Mouse (Mus musculus) liver, embryonic 13.5 days (tissue): ENCODE results near the gene Mafg. TPM values are rescaled to one million over a fixed set of nuclear protein-coding genes. Genes with fewer than 3 reads are reported as not detected.
"Not testable (repeated sequence)": the region's sequence is repeated elsewhere in the genome, so short reads cannot be mapped to it uniquely, and the experiment has no call there.

Experiments used
- ATAC-seq: fragments of 200-750 bp; cut with Nextera tagmentation; 2 replicates; pipeline ENCODE4 v1.8.0; 2017; ENCODE audit warnings: low read depth, mild to moderate bottlenecking, moderate number of reproducible peaks, moderate library complexity
- DNase-seq: peaks from one replicate; pipeline ENCODE4 v3.0.0; 2022
- H3K27ac ChIP-seq: fragments of 300-500 bp; sonication (generic); 2 replicates; pipeline ENCODE4 v1.5.1; 2015; ENCODE audit warnings: moderate library complexity, mild to moderate bottlenecking, inconsistent platforms
- H3K27me3 ChIP-seq: fragments of 300-500 bp; sonication (generic); 2 replicates; pipeline ENCODE4 v1.6.1; 2015; ENCODE audit warnings: mild to moderate bottlenecking, inconsistent platforms
- H3K36me3 ChIP-seq: fragments of 300-500 bp; sonication (generic); 2 replicates; pipeline ENCODE4 v1.6.1; 2015; ENCODE audit warnings: mild to moderate bottlenecking, inconsistent platforms
- H3K4me1 ChIP-seq: fragments of 300-500 bp; sonication (generic); replicated peaks from 2 replicates; pipeline ENCODE4 v1.6.1; 2015; ENCODE audit warnings: inconsistent platforms
- H3K4me2 ChIP-seq: fragments of 300-500 bp; sonication (generic); 2 replicates; pipeline ENCODE4 v1.6.1; 2015; ENCODE audit warnings: inconsistent platforms, mild to moderate bottlenecking, moderate library complexity
- H3K4me3 ChIP-seq: fragments of 300-500 bp; sonication (generic); replicated peaks from 2 replicates; pipeline ENCODE4 v1.5.1; 2015; ENCODE audit warnings: mild to moderate bottlenecking, inconsistent platforms
- H3K9ac ChIP-seq: fragments of 300-500 bp; sonication (generic); 2 replicates; pipeline ENCODE4 v1.6.1; 2015; ENCODE audit warnings: mild to moderate bottlenecking, inconsistent platforms
- H3K9me3 ChIP-seq: fragments of 300-500 bp; sonication (generic); replicated peaks from 2 replicates; pipeline ENCODE4 v1.6.1; 2016; ENCODE audit warnings: inconsistent platforms
- WGBS: fragments of 180-500 bp; shearing (Covaris S2); methylation state at CpG from one replicate; pipeline ENCODE4 v1.1.7; 2015; ENCODE audit not compliant: insufficient replicate concordance; 5-methylcytosine and 5-hydroxymethylcytosine counted together
- polyA plus RNA-seq: library from polyadenylated mRNA; unstranded; fragments of >200 nt; fragmentation: Nextera tagmentation; extraction: Ambion mirVana; gene quantifications from 2 replicates; pipeline ENCODE4 v1.2.1, GENCODE M21; 2015

Gene Mafg
- 39.8 and 40.0 TPM in 2 replicates for polyA plus RNA-seq

DNA sequence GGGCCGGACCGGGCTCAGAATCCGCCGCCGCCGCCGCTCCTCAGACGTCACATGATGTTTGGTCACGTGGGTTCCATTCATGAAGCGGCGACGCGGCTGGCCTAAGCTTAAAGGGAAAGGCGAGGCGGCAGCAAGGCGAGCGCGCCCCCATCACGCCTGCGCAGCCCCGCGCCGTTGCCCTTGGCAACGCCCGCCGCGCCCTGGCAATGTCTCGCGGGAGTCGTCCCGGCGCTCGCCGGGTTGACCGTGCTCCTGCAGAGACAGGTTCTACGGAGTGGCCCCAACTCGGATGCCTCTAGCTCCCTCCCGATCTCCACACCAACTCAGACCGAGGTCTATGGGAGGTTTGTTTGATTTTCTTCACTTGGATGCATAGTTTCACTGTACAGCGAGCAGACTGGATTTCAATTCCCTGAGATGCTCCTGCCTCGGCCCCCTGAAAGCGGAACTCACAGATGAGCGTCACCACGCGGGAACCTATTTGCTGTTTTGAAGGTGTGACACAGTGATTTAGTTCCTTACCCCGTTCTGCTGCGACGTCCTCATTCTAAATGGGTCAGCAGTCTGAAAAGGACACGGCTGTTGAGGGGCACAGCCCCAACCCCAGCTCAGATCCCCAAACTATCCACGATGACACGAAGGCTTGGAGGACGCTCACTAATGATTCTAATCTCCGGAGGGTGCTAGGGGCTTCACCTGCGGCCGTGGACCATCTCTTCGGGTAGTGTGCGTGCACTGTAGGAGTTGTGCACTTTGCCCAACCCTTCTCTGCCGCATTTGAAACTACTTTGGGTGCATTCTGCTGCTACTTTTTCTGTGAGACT is at the start of gene Mafg:
TSS of gene Mafg (minus strand) at position 81 of the 824 bp plus-strand sequence.
- H3K4me2 ChIP-seq, result peak within 1 kb of the TSS; percentile 85
- peak within 1 kb of the TSS; percentile 100 for H3K27ac ChIP-seq
- H3K4me3 ChIP-seq, result peak within 1 kb of the TSS; percentile 91
- WGBS, result 8% methylated on average over 58 of the region's 58 CpGs
- peak; percentile 73 for ATAC-seq
- H3K4me1 ChIP-seq, result peaks cover 58% of the 10 kb centered on the region
- peak within 1 kb of the TSS; percentile 99 for H3K9ac ChIP-seq
- H3K9me3 ChIP-seq, result no peaks in the 10 kb centered on the region
- H3K27me3 ChIP-seq, result no peaks in the 10 kb centered on the region
- DNase-seq, result peak; percentile 92
- peaks cover 10% of the 10 kb centered on the region for H3K36me3 ChIP-seq

DNA sequence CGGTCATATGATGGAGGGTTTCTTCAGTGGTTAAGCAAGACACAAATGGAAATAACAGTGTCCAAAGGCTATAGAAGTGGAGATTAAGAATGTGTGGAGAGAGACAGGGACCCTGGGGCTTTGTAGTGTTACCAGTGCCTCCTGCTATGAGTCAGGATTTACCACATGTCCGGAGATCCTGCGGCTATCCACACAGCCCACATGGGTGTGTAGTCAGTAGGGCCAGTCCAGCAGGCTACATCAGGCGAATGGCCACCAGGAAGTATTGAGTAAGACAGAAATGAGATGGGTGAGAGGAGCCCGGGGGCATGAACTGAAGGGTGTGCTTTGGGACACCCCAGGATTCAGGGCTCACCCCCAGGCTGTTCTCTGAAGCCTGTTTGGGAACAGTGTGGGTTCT is 49.3 kb upstream of the Mafg start:
- H3K27me3 ChIP-seq, result no peaks in the 10 kb centered on the region
- peaks cover 53% of the 10 kb centered on the region for H3K36me3 ChIP-seq
- no peak overlapping the region for H3K27ac ChIP-seq
- no peaks in the 10 kb centered on the region for H3K9me3 ChIP-seq
- DNase-seq (no peak), ATAC-seq (no peak)
- no peak overlapping the region for H3K9ac ChIP-seq
- no peaks in the 10 kb centered on the region for H3K4me1 ChIP-seq
- WGBS, result 85% methylated on average over 5 of the region's 5 CpGs
- no peak overlapping the region for H3K4me2 ChIP-seq
- H3K4me3 ChIP-seq, result no peak overlapping the region

DNA sequence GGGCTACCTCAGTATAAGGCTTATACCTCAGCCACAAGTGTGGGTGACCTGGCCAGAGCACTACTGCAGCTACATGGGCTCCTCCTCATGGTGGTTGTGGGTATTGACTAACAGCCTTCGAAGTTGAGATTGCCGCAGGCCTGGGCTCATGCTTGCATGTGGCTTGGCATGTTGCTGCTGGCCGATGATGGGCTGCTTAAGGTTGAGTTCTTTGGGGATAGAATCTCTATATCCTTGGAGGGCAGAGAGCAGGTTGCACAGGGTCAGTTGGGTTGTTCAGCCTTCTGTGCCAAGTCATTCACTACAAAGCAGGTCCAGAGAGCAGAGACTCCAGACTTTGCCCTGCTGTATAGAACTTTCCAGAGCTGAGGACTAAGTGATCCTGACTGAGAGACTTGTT is 46.5 kb upstream of the Mafg start:
- no peak overlapping the region for H3K4me2 ChIP-seq
- no peak overlapping the region for H3K4me3 ChIP-seq
- no peak overlapping the region for H3K9ac ChIP-seq
- H3K9me3 ChIP-seq, result no peaks in the 10 kb centered on the region
- H3K36me3 ChIP-seq, result peaks cover 46% of the 10 kb centered on the region
- H3K4me1 ChIP-seq, result peaks cover 22% of the 10 kb centered on the region
- WGBS, result 68% methylated on average over 3 of the region's 3 CpGs
- ATAC-seq, result peak; percentile 47
- DNase-seq, result no peak
- H3K27me3 ChIP-seq, result no peaks in the 10 kb centered on the region
- H3K27ac ChIP-seq, result no peak overlapping the region

DNA sequence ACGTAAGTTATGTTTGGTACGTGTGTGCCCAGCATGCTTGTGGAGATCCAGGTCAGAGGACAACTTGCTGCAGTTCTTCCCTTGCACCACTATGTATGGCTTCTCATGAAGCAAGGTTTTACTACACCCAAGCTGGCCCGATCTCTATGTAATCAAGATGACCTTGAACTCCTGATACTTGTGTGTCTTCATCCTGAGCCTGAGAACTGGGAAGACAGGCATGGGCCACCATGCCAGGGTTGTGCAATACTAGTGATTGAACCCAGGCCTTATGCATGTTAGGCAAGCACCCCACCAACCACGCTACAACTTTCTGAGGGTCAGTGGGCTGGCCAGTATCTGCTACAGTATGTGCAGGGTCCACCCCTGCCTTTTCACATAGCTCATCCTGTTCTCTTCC is 43.6 kb upstream of the Mafg start:
- Histone ChIP-seq H3K36me3 (peaks cover 46% of the 10 kb centered on the region), H3K4me2 (no peak overlapping the region), H3K4me3 (no peak overlapping the region), H3K4me1 (peaks cover 45% of the 10 kb centered on the region), H3K27ac (no peak overlapping the region), H3K9ac (no peak overlapping the region), H3K9me3 (no peaks in the 10 kb centered on the region), H3K27me3 (no peaks in the 10 kb centered on the region)
- ATAC-seq (no peak), DNase-seq (no peak)
- 77% methylated on average over 4 of the region's 4 CpGs for WGBS

DNA sequence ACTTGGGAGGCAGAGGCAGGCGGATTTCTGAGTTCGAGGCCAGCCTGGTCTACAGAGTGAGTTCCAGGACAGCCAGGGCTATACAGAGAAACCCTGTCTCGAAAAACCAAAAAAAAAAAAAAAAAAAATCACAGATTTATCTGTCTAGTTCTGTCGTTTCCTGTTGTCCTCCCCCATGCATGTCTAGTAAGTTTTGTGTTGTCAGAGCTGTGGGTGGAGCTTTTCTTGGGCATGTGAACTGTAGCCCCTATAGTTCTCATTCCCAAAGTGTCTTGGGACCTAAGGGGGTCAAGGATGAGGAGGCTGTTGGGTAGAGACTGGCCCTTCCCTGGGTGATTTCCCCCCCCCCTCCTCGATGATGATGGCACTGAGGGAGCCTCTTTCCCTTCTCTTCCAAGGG is 42.5 kb upstream of the Mafg start:
- not testable (repeated sequence) for H3K27ac ChIP-seq, ATAC-seq, H3K4me3 ChIP-seq, H3K9ac ChIP-seq, H3K9me3 ChIP-seq, DNase-seq, H3K27me3 ChIP-seq, H3K4me2 ChIP-seq
- Histone ChIP-seq H3K4me1 (peaks cover 46% of the 10 kb centered on the region), H3K36me3 (peaks cover 41% of the 10 kb centered on the region)
- WGBS, result 50% methylated on average over 5 of the region's 5 CpGs

DNA sequence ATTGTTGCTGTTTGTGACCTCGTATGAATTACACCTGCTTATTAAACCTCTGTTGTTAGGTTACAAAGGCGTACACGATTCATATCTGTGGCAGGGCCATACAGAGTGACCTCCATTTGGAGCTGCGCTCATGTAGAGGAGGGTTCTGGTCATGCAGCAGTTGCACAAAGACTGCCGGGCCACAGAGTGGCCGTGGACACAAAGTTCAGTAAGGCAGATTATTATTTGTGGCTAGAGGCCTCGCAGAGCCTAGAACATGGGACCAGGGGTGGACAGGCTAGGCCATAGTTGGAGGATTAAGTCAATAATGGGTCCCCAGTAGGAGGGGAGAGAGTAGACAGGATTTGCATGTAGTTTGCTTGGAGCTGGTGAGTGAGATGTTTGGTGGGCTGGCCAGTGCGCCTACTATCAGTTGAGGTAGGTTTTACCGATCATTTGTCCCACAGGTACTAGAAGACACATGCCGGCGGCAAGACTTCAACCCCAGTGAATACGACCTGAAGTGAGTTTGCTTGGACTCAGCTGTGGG is 40.3 kb upstream of the Mafg start:
- H3K9me3 ChIP-seq, result no peaks in the 10 kb centered on the region
- H3K27ac ChIP-seq, result peak overlapping the region; percentile 91
- ATAC-seq, result peak; percentile 15
- DNase-seq, result no peak
- 26% methylated on average over 12 of the region's 12 CpGs for WGBS
- no peaks in the 10 kb centered on the region for H3K27me3 ChIP-seq
- H3K4me3 ChIP-seq, result peak overlapping the region; percentile 80
- peak overlapping the region; percentile 79 for H3K9ac ChIP-seq
- H3K36me3 ChIP-seq, result peaks cover 19% of the 10 kb centered on the region
- H3K4me2 ChIP-seq, result peak overlapping the region; percentile 90
- peaks cover 46% of the 10 kb centered on the region for H3K4me1 ChIP-seq

DNA sequence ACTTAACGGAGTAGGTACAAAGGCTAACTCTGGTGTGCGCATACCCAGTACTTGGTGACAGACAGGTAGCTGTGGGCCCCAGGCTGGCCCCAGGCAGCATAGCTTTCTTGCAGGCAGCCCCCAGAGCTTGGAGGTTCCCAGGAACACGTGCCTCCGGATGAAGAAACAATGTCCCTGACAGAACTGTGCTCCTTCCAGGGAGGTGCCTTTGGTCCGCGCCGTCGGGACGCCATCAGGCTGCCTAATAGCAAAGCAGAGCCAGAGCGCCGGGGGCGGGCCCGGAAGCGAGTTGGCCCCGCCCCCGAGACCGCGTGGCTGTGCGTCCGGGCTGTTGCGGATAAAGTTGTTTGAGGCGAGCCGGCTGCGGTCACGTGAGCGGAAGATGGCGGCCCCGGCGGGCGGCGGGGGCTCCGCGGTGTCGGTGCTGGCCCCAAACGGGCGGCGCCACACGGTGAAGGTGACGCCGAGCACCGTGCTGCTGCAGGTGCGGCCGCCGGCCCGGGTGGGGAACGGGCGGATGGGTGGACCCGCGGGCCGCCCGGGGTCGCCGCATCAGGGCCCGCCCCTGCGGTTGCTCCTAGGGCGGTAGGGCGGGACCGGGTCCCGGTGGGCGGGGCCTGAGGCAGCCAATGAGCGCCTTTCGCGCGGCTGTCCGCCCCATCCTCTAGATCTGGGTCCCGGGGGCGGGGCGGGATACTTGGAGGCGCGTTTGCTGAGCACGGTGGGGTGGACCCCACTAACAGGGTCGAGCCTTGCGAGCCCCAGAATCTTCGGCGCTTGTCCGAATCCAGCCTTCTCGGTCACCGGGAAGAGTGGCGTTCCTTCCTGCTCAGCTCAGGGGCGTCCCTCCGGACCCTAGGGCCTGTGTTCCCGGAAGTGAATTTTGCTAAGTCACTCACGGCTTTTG is 39.5 kb upstream of the Mafg start, which contains the start of gene Aspscr1:
TSS of gene Aspscr1 (plus strand) at position 287 of the 907 bp plus-strand sequence.
- peak within 1 kb of the TSS; percentile 80 for H3K4me3 ChIP-seq
- peak within 1 kb of the TSS; percentile 79 for H3K9ac ChIP-seq
- H3K27me3 ChIP-seq, result no peaks in the 10 kb centered on the region
- DNase-seq, result peak; percentile 96
- peaks cover 12% of the 10 kb centered on the region for H3K36me3 ChIP-seq
- H3K27ac ChIP-seq, result peak within 1 kb of the TSS; percentile 91
- peak within 1 kb of the TSS; percentile 90 for H3K4me2 ChIP-seq
- peak; percentile 94 for ATAC-seq
- H3K9me3 ChIP-seq, result no peaks in the 10 kb centered on the region
- WGBS, result 1% methylated on average over 82 of the region's 83 CpGs
- H3K4me1 ChIP-seq, result peaks cover 46% of the 10 kb centered on the region

DNA sequence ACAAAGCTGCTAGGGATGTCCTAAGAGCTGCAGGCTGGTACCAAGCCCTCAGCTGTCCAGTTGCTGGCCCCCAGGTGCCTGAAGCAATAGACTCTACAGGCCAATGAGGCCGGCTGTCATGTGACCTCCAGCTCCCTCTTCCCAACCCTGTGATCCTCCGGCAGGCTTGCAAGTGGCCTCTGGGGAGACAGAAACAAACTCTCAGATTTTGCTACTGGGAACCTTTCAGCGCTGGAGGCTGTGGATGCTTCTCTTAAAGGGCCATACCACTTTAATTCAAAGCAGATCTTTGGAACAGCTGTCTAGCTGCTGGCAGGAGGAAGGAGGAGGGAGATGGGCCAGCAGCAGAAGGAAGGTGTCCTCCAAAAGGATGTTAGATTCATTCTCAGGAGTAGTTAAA is 33.2 kb upstream of the Mafg start:
- DNase-seq (no peak), ATAC-seq (no peak)
- H3K27me3 ChIP-seq, result peaks cover 52% of the 10 kb centered on the region
- H3K4me3 ChIP-seq, result no peak overlapping the region
- no peak overlapping the region for H3K9ac ChIP-seq
- no peak overlapping the region for H3K27ac ChIP-seq
- 23% methylated on average over 3 of the region's 3 CpGs for whole genome bisulfite sequencing
- no peaks in the 10 kb centered on the region for H3K36me3 ChIP-seq
- H3K4me1 ChIP-seq, result no peaks in the 10 kb centered on the region
- no peaks in the 10 kb centered on the region for H3K9me3 ChIP-seq
- H3K4me2 ChIP-seq, result no peak overlapping the region

DNA sequence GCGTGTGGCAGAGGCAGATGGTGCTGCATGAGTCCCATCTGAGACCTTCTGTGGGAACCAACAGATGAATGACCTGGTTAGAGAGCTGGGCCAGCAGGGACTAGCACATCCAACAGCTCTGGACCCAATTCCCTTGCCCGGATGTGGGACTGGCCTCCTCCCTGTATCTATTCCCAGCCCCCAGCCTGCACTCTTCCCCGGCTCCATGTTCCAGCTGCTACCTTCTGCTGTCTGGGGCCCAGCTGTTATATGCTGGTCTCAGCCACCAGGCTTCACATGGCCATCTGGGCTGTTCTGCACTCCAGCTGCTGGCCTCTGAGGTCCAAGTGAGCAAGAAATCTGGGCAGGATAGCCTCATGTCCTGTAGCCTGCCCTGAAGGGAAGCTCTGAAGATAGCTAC is 32.0 kb upstream of the Mafg start:
- Histone ChIP-seq H3K9ac (no peak overlapping the region), H3K27me3 (peaks cover 64% of the 10 kb centered on the region), H3K4me3 (no peak overlapping the region), H3K27ac (no peak overlapping the region), H3K4me2 (no peak overlapping the region), H3K36me3 (no peaks in the 10 kb centered on the region), H3K4me1 (peaks cover 9% of the 10 kb centered on the region), H3K9me3 (no peaks in the 10 kb centered on the region)
- no peak for DNase-seq
- no peak for ATAC-seq
- 72% methylated on average over 3 of the region's 3 CpGs for WGBS

DNA sequence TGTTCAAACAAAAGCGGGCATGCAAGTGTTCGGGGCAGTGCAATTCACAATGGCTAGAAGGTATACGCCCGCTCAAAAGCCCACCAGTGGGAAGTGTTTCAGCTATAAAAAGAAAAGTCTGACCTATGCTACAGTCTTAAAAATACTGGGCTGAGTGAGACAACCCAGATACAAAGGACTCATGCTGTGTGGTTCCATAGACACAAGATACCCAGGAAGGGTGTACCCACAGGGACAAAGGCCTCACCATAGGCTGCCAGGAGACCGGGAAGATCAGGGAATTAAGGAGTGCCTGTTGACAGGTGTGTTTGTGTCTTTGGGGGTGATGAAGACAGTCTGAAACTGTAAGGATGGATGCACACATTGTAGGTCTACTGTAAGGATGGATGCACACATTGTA is 30.3 kb upstream of the Mafg start:
- Histone ChIP-seq H3K27me3 (peaks cover 81% of the 10 kb centered on the region), H3K27ac (no peak overlapping the region), H3K4me2 (no peak overlapping the region), H3K4me1 (peaks cover 23% of the 10 kb centered on the region), H3K4me3 (no peak overlapping the region), H3K9me3 (no peaks in the 10 kb centered on the region), H3K36me3 (no peaks in the 10 kb centered on the region), H3K9ac (no peak overlapping the region)
- 81% methylated on average over 5 of the region's 5 CpGs for WGBS
- ATAC-seq, result no peak
- no peak for DNase-seq

DNA sequence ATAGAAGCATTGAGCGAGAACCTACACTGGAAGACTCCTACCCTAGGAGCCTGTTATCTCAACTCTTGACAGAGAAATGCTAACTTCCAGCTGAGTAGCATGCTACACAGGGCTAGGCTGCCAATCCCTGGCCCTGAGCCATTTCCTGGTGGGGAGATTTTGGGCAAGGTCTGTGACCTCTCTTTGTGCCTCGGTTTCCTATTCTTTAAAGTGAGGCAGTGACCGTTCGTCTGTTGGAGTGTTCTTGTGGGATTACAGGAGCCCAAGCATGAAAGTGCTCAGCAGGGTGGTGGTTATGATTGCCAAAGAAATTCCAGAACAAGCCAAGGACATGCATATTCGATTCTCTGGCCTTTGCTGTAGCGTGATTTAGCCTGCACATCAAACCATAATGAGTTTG is 29.4 kb upstream of the Mafg start:
- Histone ChIP-seq H3K36me3 (no peaks in the 10 kb centered on the region), H3K9me3 (no peaks in the 10 kb centered on the region), H3K9ac (no peak overlapping the region), H3K4me3 (no peak overlapping the region), H3K4me1 (peaks cover 23% of the 10 kb centered on the region), H3K4me2 (no peak overlapping the region), H3K27me3 (peaks cover 90% of the 10 kb centered on the region), H3K27ac (no peak overlapping the region)
- DNase-seq, result no peak
- 59% methylated on average over 6 of the region's 6 CpGs for WGBS
- no peak for ATAC-seq
